Mouse (Mus musculus): Measurements from ENCODE around the gene Dlgap4. TPM values are rescaled to one million over a fixed set of nuclear protein-coding genes. Genes with fewer than 3 reads are reported as not detected.

The Dlgap4 gene
- polyA plus RNA-seq, 1 experiment from 2014 or later, result 160 TPM

GRCm38 (mm10) chr2:156625307-156625706 lies 11.8 kb downstream of the Dlgap4 start:
- WGBS, result 88% methylated on average over 18 of the region's 18 CpGs

GRCm38 (mm10) chr2:156626119-156626518 lies 12.6 kb downstream of the Dlgap4 start:
- H3K4me1 ChIP-seq (ENCODE audit: control insufficient read depth, insufficient read depth, low read length), result no peaks in the 10 kb centered on the region
- no peak for DNase-seq (ENCODE audit: low spot score)
- no peak overlapping the region for H3K4me2 ChIP-seq (ENCODE audit: low read depth)
- H3K36me3 ChIP-seq (ENCODE audit: control insufficient read depth, insufficient read depth, low read length), result no peaks in the 10 kb centered on the region
- ATAC-seq (ENCODE audit: insufficient read depth, low FRiP score, low TSS enrichment), result no peak
- H3K4me3 ChIP-seq (ENCODE audit: low read depth, low read length), result no peak overlapping the region
- no peak overlapping the region for H3K27ac ChIP-seq (ENCODE audit: low read depth, low read length)
- no peaks in the 10 kb centered on the region for H3K9me3 ChIP-seq (ENCODE audit: control insufficient read depth, low read length)
- H3K27me3 ChIP-seq (ENCODE audit: control insufficient read depth, insufficient read depth, low read length), result no peaks in the 10 kb centered on the region
- 85% methylated on average over 9 of the region's 9 CpGs for WGBS
- no peak overlapping the region for H3K9ac ChIP-seq (ENCODE audit: low read length)

More at GRCm38 (mm10) chr2:156625307-156625706, 11.8 kb downstream of the Dlgap4 start:
- Histone ChIP-seq H3K36me3 (ENCODE audit: control insufficient read depth, insufficient read depth, low read length) (no peaks in the 10 kb centered on the region), H3K9ac (ENCODE audit: low read length) (no peak overlapping the region), H3K27me3 (ENCODE audit: control insufficient read depth, insufficient read depth, low read length) (no peaks in the 10 kb centered on the region), H3K27ac (ENCODE audit: low read depth, low read length) (no peak overlapping the region), H3K4me3 (ENCODE audit: low read depth, low read length) (no peak overlapping the region), H3K9me3 (ENCODE audit: control insufficient read depth, low read length) (no peaks in the 10 kb centered on the region), H3K4me2 (ENCODE audit: low read depth) (no peak overlapping the region), H3K4me1 (ENCODE audit: control insufficient read depth, insufficient read depth, low read length) (no peaks in the 10 kb centered on the region)
- ATAC-seq (ENCODE audit: insufficient read depth, low FRiP score, low TSS enrichment), result no peak
- DNase-seq (ENCODE audit: low spot score), result no peak

GRCm38 (mm10) chr2:156626544-156626943 lies 13.0 kb downstream of the Dlgap4 start:
- ATAC-seq (ENCODE audit: insufficient read depth, low FRiP score, low TSS enrichment) (no peak), DNase-seq (ENCODE audit: low spot score) (no peak)
- H3K9me3 ChIP-seq (ENCODE audit: control insufficient read depth, low read length), result no peaks in the 10 kb centered on the region
- no peaks in the 10 kb centered on the region for H3K4me1 ChIP-seq (ENCODE audit: control insufficient read depth, insufficient read depth, low read length)
- H3K9ac ChIP-seq (ENCODE audit: low read length), result no peak overlapping the region
- H3K36me3 ChIP-seq (ENCODE audit: control insufficient read depth, insufficient read depth, low read length), result no peaks in the 10 kb centered on the region
- WGBS, result 90% methylated on average over 8 of the region's 8 CpGs
- H3K4me2 ChIP-seq (ENCODE audit: low read depth), result no peak overlapping the region
- no peak overlapping the region for H3K4me3 ChIP-seq (ENCODE audit: low read depth, low read length)
- H3K27ac ChIP-seq (ENCODE audit: low read depth, low read length), result no peak overlapping the region
- H3K27me3 ChIP-seq (ENCODE audit: control insufficient read depth, insufficient read depth, low read length), result no peaks in the 10 kb centered on the region

GRCm38 (mm10) chr2:156627917-156628316 lies 14.4 kb downstream of the Dlgap4 start:
- H3K36me3 ChIP-seq (ENCODE audit: control insufficient read depth, insufficient read depth, low read length), result no peaks in the 10 kb centered on the region
- no peaks in the 10 kb centered on the region for H3K9me3 ChIP-seq (ENCODE audit: control insufficient read depth, low read length)
- ATAC-seq (ENCODE audit: insufficient read depth, low FRiP score, low TSS enrichment), result no peak
- no peak overlapping the region for H3K4me2 ChIP-seq (ENCODE audit: low read depth)
- H3K27me3 ChIP-seq (ENCODE audit: control insufficient read depth, insufficient read depth, low read length), result no peaks in the 10 kb centered on the region
- no peak overlapping the region for H3K27ac ChIP-seq (ENCODE audit: low read depth, low read length)
- no peak overlapping the region for H3K4me3 ChIP-seq (ENCODE audit: low read depth, low read length)
- H3K4me1 ChIP-seq (ENCODE audit: control insufficient read depth, insufficient read depth, low read length), result no peaks in the 10 kb centered on the region
- 79% methylated on average over 17 of the region's 17 CpGs for WGBS
- no peak overlapping the region for H3K9ac ChIP-seq (ENCODE audit: low read length)
- no peak for DNase-seq (ENCODE audit: low spot score)

GRCm38 (mm10) chr2:156630288-156630687 lies 16.8 kb downstream of the Dlgap4 start:
- no peaks in the 10 kb centered on the region for H3K9me3 ChIP-seq (ENCODE audit: control insufficient read depth, low read length)
- H3K36me3 ChIP-seq (ENCODE audit: control insufficient read depth, insufficient read depth, low read length), result no peaks in the 10 kb centered on the region
- WGBS, result 67% methylated on average over 1 of the region's 1 CpGs
- H3K27me3 ChIP-seq (ENCODE audit: control insufficient read depth, insufficient read depth, low read length), result no peaks in the 10 kb centered on the region
- DNase-seq (ENCODE audit: low spot score) (no peak), ATAC-seq (ENCODE audit: insufficient read depth, low FRiP score, low TSS enrichment) (no peak)
- H3K4me1 ChIP-seq (ENCODE audit: control insufficient read depth, insufficient read depth, low read length), result no peaks in the 10 kb centered on the region
- no peak overlapping the region for H3K4me3 ChIP-seq (ENCODE audit: low read depth, low read length)
- no peak overlapping the region for H3K27ac ChIP-seq (ENCODE audit: low read depth, low read length)
- no peak overlapping the region for H3K4me2 ChIP-seq (ENCODE audit: low read depth)
- H3K9ac ChIP-seq (ENCODE audit: low read length), result no peak overlapping the region

GRCm38 (mm10) chr2:156632721-156633120 lies 19.2 kb downstream of the Dlgap4 start:
- Histone ChIP-seq H3K4me1 (ENCODE audit: control insufficient read depth, insufficient read depth, low read length) (no peaks in the 10 kb centered on the region), H3K36me3 (ENCODE audit: control insufficient read depth, insufficient read depth, low read length) (no peaks in the 10 kb centered on the region), H3K9ac (ENCODE audit: low read length) (no peak overlapping the region), H3K27me3 (ENCODE audit: control insufficient read depth, insufficient read depth, low read length) (no peaks in the 10 kb centered on the region), H3K9me3 (ENCODE audit: control insufficient read depth, low read length) (no peaks in the 10 kb centered on the region), H3K4me3 (ENCODE audit: low read depth, low read length) (no peak overlapping the region), H3K4me2 (ENCODE audit: low read depth) (no peak overlapping the region), H3K27ac (ENCODE audit: low read depth, low read length) (no peak overlapping the region)
- ATAC-seq (ENCODE audit: insufficient read depth, low FRiP score, low TSS enrichment), result no peak
- WGBS, result 86% methylated on average over 9 of the region's 9 CpGs
- DNase-seq (ENCODE audit: low spot score), result no peak

- H3K27me3 ChIP-seq (ENCODE audit: control insufficient read depth, insufficient read depth, low read length), result no peaks in the 10 kb centered on the region
- ATAC-seq (ENCODE audit: insufficient read depth, low FRiP score, low TSS enrichment) (no peak), DNase-seq (ENCODE audit: low spot score) (no peak)
- no peak overlapping the region for H3K9ac ChIP-seq (ENCODE audit: low read length)
- no peak overlapping the region for H3K4me2 ChIP-seq (ENCODE audit: low read depth)
- no peak overlapping the region for H3K4me3 ChIP-seq (ENCODE audit: low read depth, low read length)
- H3K27ac ChIP-seq (ENCODE audit: low read depth, low read length), result no peak overlapping the region
- no peaks in the 10 kb centered on the region for H3K36me3 ChIP-seq (ENCODE audit: control insufficient read depth, insufficient read depth, low read length)
- H3K9me3 ChIP-seq (ENCODE audit: control insufficient read depth, low read length), result no peaks in the 10 kb centered on the region
- no peaks in the 10 kb centered on the region for H3K4me1 ChIP-seq (ENCODE audit: control insufficient read depth, insufficient read depth, low read length)
- 87% methylated on average over 9 of the region's 9 CpGs for WGBS
Measured at GRCm38 (mm10) chr2:156635091-156635490, 21.6 kb downstream of the Dlgap4 start.

GRCm38 (mm10) chr2:156641141-156641540 lies 27.6 kb downstream of the Dlgap4 start:
- 27% methylated on average over 2 of the region's 2 CpGs for WGBS
- H3K27ac ChIP-seq (ENCODE audit: low read depth, low read length), result no peak overlapping the region
- H3K4me3 ChIP-seq (ENCODE audit: low read depth, low read length), result no peak overlapping the region
- H3K9me3 ChIP-seq (ENCODE audit: control insufficient read depth, low read length), result no peaks in the 10 kb centered on the region
- H3K4me1 ChIP-seq (ENCODE audit: control insufficient read depth, insufficient read depth, low read length), result no peaks in the 10 kb centered on the region
- no peak overlapping the region for H3K4me2 ChIP-seq (ENCODE audit: low read depth)
- DNase-seq (ENCODE audit: low spot score) (no peak), ATAC-seq (ENCODE audit: insufficient read depth, low FRiP score, low TSS enrichment) (no peak)
- H3K36me3 ChIP-seq (ENCODE audit: control insufficient read depth, insufficient read depth, low read length), result no peaks in the 10 kb centered on the region
- no peaks in the 10 kb centered on the region for H3K27me3 ChIP-seq (ENCODE audit: control insufficient read depth, insufficient read depth, low read length)
- no peak overlapping the region for H3K9ac ChIP-seq (ENCODE audit: low read length)

- no peak overlapping the region for H3K9ac ChIP-seq (ENCODE audit: low read length)
- no peaks in the 10 kb centered on the region for H3K27me3 ChIP-seq (ENCODE audit: control insufficient read depth, insufficient read depth, low read length)
- ATAC-seq (ENCODE audit: insufficient read depth, low FRiP score, low TSS enrichment) (no peak), DNase-seq (ENCODE audit: low spot score) (no peak)
- H3K9me3 ChIP-seq (ENCODE audit: control insufficient read depth, low read length), result no peaks in the 10 kb centered on the region
- no peaks in the 10 kb centered on the region for H3K36me3 ChIP-seq (ENCODE audit: control insufficient read depth, insufficient read depth, low read length)
- no peak overlapping the region for H3K4me3 ChIP-seq (ENCODE audit: low read depth, low read length)
- H3K4me1 ChIP-seq (ENCODE audit: control insufficient read depth, insufficient read depth, low read length), result no peaks in the 10 kb centered on the region
- no peak overlapping the region for H3K4me2 ChIP-seq (ENCODE audit: low read depth)
- WGBS, result 19% methylated on average over 4 of the region's 4 CpGs
- H3K27ac ChIP-seq (ENCODE audit: low read depth, low read length), result no peak overlapping the region
Measured at GRCm38 (mm10) chr2:156642931-156643330, 29.4 kb downstream of the Dlgap4 start.

Data from neural tube, embryonic 11.5 days (tissue).